Mouse (Mus musculus): Measurements from ENCODE around the gene Nr2e1.

Gene Nr2e1

DNA sequence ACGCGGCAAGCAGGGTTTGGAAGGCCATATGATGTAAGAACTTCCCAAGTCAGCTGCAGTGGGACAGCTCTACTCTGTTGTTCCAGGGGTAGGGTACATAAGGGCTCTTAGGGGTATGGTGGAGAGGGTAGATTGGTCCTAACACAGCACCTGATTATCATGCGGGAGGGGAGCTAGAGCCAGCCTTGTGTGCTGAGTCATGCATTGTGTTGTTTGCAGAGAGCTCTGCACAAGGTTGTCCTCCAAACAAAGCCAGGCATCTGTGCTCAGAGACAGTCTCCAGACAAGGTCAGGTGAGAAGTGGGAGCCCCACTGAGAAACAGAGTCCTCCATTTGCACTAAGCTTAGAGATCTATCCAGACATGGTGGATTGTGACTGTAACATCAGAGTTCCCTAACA, 36.9 kb downstream of the Nr2e1 start:
- CTCF ChIA-PET, result no interaction called here

- CTCF ChIA-PET, result no interaction called here
Measured at GRCm38 (mm10) chr10:42545707-42546503, 37.5 kb downstream of the Nr2e1 start.

DNA sequence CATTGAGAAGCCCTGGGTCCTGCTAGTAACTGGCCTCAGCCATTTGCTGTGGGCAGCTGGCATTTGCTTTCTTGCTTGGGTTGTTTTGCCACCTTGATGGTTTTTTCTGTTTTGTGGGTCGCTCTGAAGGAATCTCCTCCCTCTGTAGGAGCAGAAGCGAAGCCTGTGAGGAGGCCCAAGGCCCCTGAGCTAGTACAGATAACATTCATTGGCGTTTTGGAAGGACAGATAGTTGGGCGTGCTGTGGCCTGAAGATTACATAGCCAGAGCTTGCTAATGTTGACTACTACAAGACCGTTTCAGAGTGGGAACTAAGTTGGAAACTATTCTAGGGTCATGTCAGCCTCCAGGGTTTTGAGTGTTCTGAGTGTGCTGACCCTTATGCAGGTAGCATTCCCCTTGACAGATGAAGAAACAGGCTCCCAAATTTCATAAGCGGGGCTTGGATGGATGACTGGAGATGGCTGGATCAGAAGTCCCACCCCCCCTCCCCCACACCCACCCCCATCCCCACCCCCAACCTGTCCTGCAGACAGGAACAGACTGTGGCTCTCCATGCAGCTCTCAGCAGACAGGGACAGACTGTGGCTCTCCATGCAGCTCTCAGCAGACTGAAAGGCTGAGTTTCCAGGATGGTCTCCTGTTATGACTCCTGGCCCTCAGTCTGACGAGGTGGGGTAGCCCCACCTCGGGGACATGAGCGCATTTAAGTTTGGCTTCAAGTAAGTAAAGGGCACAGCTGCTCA, 45.7 kb downstream of the Nr2e1 start:
- CTCF ChIA-PET, result no interaction called here

DNA sequence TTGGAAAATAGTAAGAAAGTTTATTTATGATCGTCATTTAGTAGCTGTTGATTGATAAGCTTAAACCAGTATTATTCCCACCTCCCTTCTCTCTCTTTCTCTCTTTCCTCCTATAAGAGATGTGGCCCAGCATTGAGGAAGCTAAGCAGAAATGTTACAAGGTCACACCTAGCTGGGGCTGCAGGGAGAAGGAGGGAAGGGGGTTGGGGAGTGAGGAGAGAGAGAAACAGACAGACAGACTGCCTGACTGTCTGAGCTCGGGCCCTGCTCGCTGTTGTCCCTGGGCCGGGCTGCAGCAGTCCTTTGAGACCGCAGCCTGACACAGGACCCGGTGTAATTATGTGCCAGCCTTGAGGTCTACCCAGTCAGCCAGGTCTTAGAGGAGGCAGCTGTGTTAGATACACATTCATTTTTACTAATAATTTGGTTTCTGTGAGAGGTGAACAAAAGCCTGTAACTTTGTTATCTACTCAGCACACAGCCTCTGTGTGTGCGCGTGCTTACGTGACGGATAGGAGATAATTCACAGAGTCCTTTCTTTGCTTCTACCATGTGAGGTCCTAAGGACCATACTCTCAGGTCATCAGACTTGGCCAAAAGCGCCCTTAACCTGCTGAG, 49.5 kb downstream of the Nr2e1 start:
- CTCF ChIA-PET, result no interaction called here

DNA sequence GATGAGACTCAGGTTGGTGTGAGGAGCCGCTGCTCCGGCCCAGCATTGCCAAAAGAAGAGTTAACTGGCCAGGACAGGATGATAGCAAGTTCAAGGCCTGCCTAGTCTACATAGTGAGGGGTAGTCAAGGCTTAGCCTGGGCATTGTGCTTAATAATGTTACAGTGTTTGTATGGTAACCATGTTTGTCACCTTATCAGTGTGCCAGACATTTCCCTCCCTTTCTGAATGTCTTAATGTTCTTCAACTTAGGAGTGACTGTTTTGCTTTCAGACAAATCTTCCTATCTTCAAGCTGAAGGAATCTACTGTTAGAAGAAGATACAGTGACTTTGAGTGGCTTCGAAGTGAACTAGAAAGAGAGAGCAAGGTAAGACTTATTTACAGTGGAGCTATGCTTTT, 57.8 kb downstream of the Nr2e1 start:
- CTCF ChIA-PET, result no interaction called here

GRCm38 (mm10) chr10:42523556-42524162, 59.8 kb downstream of the Nr2e1 start:
- CTCF ChIA-PET, result no interaction called here

DNA sequence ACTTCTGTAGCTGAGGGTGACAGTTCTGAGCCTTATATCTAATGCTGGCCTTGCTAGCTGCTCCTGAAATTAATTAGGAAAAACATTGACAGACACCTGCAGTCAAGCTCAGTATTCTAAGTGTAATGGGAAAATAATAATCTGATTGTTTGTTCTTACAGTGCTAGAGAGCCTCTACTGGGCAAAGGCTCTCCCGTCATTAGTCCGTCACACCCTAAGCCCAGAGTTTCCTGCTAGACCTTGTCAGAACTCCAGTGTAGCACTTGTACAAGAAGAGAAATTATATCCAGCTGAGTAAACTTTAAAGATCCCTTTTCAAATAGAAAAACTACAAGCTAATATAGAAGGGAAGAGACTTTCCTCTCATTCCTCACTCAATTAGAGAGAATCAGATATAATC, 60.5 kb downstream of the Nr2e1 start:
- CTCF ChIA-PET, result interaction anchor here (0.6 to 0.7 kb wide), 2 partner anchors 164 to 1495 kb away, joined by 5 to 14 read pairs; no protein-coding TSS in a partner anchor

DNA sequence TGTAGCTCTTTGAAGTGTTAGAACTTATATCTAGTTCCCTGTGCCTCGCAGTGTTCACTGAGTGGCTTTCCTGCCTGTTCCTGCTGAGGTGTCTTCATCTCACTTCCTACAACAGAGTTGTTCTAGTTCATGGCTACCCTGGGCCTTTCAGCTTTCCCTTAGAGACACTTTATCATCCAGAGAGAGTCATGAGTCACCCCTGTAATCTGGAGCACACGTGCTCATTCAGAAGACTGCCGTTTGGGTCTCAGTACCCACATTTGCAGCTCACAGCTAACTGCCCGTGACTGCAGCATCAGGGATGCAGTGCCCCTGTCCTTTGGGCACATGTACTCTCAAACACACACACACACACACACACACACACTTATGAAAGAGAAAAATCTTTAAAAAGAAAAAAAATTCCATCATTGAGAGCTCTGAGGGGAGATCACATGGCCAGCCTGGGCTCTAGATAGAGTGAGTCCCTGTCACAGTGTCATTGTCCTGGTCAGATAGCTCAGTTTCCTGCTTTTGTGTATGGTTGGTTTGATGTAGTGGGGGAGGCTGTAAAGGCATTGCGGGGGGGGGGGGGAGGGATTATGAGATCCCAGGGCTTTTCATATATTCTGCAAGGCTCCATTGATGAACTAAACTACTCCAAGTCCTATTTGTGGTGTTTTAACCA, 62.0 kb downstream of the Nr2e1 start:
- CTCF ChIA-PET, result interaction anchor here (0.6 kb wide), 1 partner anchor 61 kb away, joined by 3 read pairs; no protein-coding TSS in a partner anchor

DNA sequence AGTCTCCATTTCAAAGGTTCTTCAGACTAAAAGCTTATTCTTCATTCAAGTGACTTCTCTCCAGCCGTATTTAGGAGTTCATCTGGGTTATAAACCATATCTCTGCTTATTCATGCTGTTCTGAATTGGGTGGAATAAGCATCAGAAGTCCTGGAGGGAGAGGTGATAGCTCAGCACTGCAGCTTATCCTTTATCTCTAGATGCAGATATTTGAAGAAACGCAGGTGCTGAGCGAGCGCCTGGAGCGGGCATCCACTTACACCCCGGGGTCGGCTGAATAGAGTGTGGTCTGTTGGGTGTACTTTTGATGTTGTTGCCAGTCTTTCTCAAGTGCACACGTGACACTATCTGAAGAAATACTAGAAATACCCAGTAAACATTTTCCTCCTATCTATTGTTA, 65.1 kb downstream of the Nr2e1 start:
- CTCF ChIA-PET, result no interaction called here

- CTCF ChIA-PET, result no interaction called here
Measured at GRCm38 (mm10) chr10:42514125-42514524, 69.3 kb downstream of the Nr2e1 start.
